Mouse (Mus musculus) layer of hippocampus, postnatal 36 days (tissue): Measurements from ENCODE around the gene Gm28778. TPM values are rescaled to one million over a fixed set of nuclear protein-coding genes. Genes with fewer than 3 reads are reported as not detected.
"Not testable (repeated sequence)": the region's sequence is repeated elsewhere in the genome, so short reads cannot be mapped to it uniquely, and the experiment has no call there.

ENCODE experiments used
- DNase-seq, 2 experiments: peaks; one replicate each; pipeline ENCODE4 v3.0.0; 2022
- total RNA-seq, 2 experiments: library from RNA; stranded (reverse); gene quantifications; 2 replicates each; pipeline ENCODE4 v1.2.3; 2021

Gm28778 gene
- under 1 TPM in 1 of 2 experiments, not detected in 1; 0.95 TPM for total RNA-seq

GRCm38 (mm10) chr1:53296581-53297383 is at the start of gene Gm28778, which contains the start of the genes Pms1 and Ormdl1:
Gene Gm28778 (plus strand): TSS chr1:53297111.
Gene Pms1 (minus strand): TSS chr1:53297018.
Gene Ormdl1 (plus strand): TSS chr1:53297095.
- peak; percentile 94 to 96 for DNase-seq

GRCm38 (mm10) chr1:53264958-53265612 is 31.8 kb upstream of the Gm28778 start:
- not testable (repeated sequence) for DNase-seq

GRCm38 (mm10) chr1:53269901-53270300 is 27.0 kb upstream of the Gm28778 start:
- no peak for DNase-seq

- peak; percentile 10 to 25 for DNase-seq
Measured at GRCm38 (mm10) chr1:53272646-53273045, 24.3 kb upstream of the Gm28778 start.

- no peak for DNase-seq
Measured at GRCm38 (mm10) chr1:53291197-53291596, 5.7 kb upstream of the Gm28778 start.

GRCm38 (mm10) chr1:53300506-53300905 is 3.6 kb downstream of the Gm28778 start:
- DNase-seq: no peak

- DNase-seq: peak; percentile 81 to 82
Measured at GRCm38 (mm10) chr1:53312989-53313967, 16.4 kb downstream of the Gm28778 start, which contains the start of gene Osgepl1. Gene Osgepl1 (plus strand): TSS chr1:53313624.

- no peak for DNase-seq
Measured at GRCm38 (mm10) chr1:53321662-53322344, 24.9 kb downstream of the Gm28778 start.

GRCm38 (mm10) chr1:53323254-53323653 is 26.3 kb downstream of the Gm28778 start:
- DNase-seq: no peak

GRCm38 (mm10) chr1:53324277-53324676 is 27.4 kb downstream of the Gm28778 start:
- DNase-seq: no peak

- no peak for DNase-seq
Measured at GRCm38 (mm10) chr1:53324827-53325494, 28.1 kb downstream of the Gm28778 start.

GRCm38 (mm10) chr1:53333527-53333926 is 36.6 kb downstream of the Gm28778 start:
- not testable (repeated sequence) for DNase-seq

- no peak for DNase-seq
Measured at GRCm38 (mm10) chr1:53335465-53335864, 38.6 kb downstream of the Gm28778 start.

GRCm38 (mm10) chr1:53337403-53337802 is 40.5 kb downstream of the Gm28778 start:
- DNase-seq: not testable (repeated sequence)

GRCm38 (mm10) chr1:53341071-53341470 is 44.2 kb downstream of the Gm28778 start:
- no peak for DNase-seq

GRCm38 (mm10) chr1:53352327-53353261 is 55.7 kb downstream of the Gm28778 start, which contains the start of the genes Asdurf, Gm28551 and Asnsd1:
Gene Asdurf (minus strand): TSS chr1:53352619.
Gene Gm28551 (minus strand): TSS chr1:53352667.
Gene Asnsd1 (minus strand): TSS chr1:53352752.
- peak; percentile 96 to 97 for DNase-seq

- DNase-seq: no peak
Measured at GRCm38 (mm10) chr1:53358988-53359387, 62.1 kb downstream of the Gm28778 start.
